Mouse (Mus musculus) liver, embryonic 14.5 days (tissue): ENCODE data around the gene Tcaim. TPM values are rescaled to one million over a fixed set of nuclear protein-coding genes. Genes with fewer than 3 reads are reported as not detected.

Experiments
- ATAC-seq: fragments of 200-750 bp; cut with Nextera tagmentation; 2 replicates; pipeline ENCODE4 v1.8.0; 2017; ENCODE audit warnings: moderate number of reproducible peaks, mild to moderate bottlenecking, moderate library complexity; ENCODE audit not compliant: insufficient read depth
- DNase-seq, 3 experiments: peaks; one replicate each; pipeline ENCODE4 v3.0.0-alpha.2; 2012 to 2013; ENCODE audit warnings: low read depth in 3 of 3, low spot score in 3 of 3
- H3K27ac ChIP-seq: fragments of 300-500 bp; sonication (generic); 2 replicates; pipeline ENCODE4 v1.5.1; 2014; ENCODE audit warnings: moderate library complexity, mild to moderate bottlenecking, control low read depth, inconsistent platforms
- H3K27me3 ChIP-seq: fragments of 300-500 bp; sonication (generic); 2 replicates; pipeline ENCODE4 v1.6.1; 2014; ENCODE audit warnings: mild to moderate bottlenecking, low read length, moderate library complexity; ENCODE audit not compliant: control insufficient read depth, insufficient read depth
- H3K36me3 ChIP-seq: fragments of 300-500 bp; sonication (generic); replicated peaks from 2 replicates; pipeline ENCODE4 v1.6.1; 2014; ENCODE audit warnings: low read depth; ENCODE audit not compliant: control insufficient read depth, insufficient read depth
- H3K4me1 ChIP-seq, 2 experiments: fragments of 200-500 bp in 1 of 2; fragments of 300-500 bp in 1 of 2; sonication (generic) in 1 of 2; replicated peaks; 2 replicates each; pipeline ENCODE4 v1.6.1; 2012 to 2014; ENCODE audit warnings: antibody characterized with exemption in 1 of 2, inconsistent platforms in 1 of 2, low read length in 1 of 2; ENCODE audit not compliant: control insufficient read depth in 2 of 2, insufficient read depth in 2 of 2
- H3K4me2 ChIP-seq: fragments of 300-500 bp; sonication (generic); 2 replicates; pipeline ENCODE4 v1.6.1; 2014; ENCODE audit warnings: low read depth, mild to moderate bottlenecking, control low read depth, moderate library complexity
- H3K4me3 ChIP-seq, 2 experiments: fragments of 200-500 bp in 1 of 2; fragments of 300-500 bp in 1 of 2; sonication (generic) in 1 of 2; 2 replicates each; pipeline ENCODE4 v1.5.1; 2012 to 2014; ENCODE audit warnings: low read depth in 2 of 2, low read length in 2 of 2, mild to moderate bottlenecking in 2 of 2, control low read depth in 1 of 2, inconsistent platforms in 1 of 2, moderate library complexity in 1 of 2; ENCODE audit not compliant: insufficient read depth in 1 of 2
- H3K9ac ChIP-seq: fragments of 300-500 bp; sonication (generic); replicated peaks from 2 replicates; pipeline ENCODE4 v1.6.1; 2014; ENCODE audit warnings: mild to moderate bottlenecking, control low read depth, moderate library complexity
- H3K9me3 ChIP-seq: fragments of 300-500 bp; sonication (generic); 2 replicates; pipeline ENCODE4 v1.6.1; 2016; ENCODE audit warnings: low read length, mixed read lengths; ENCODE audit not compliant: control insufficient read depth
- CTCF ChIP-seq: IDR thresholded peaks from 2 replicates; pipeline ENCODE4 v1.5.1; 2016; ENCODE audit warnings: antibody characterized with exemption, low read depth, control low read depth
- EP300 ChIP-seq: IDR thresholded peaks from 2 replicates; pipeline ENCODE4 v1.6.1; 2016; ENCODE audit warnings: antibody characterized with exemption, low read depth
- WGBS: fragments of 180-500 bp; shearing (Covaris S2); extraction: QIAGEN DNeasy Blood & Tissue Kit; methylation state at CpG from one replicate; pipeline ENCODE4 v1.1.7; 2014; ENCODE audit not compliant: insufficient replicate concordance; 5-methylcytosine and 5-hydroxymethylcytosine counted together
- polyA plus RNA-seq, 2 experiments: library from polyadenylated mRNA; depleted of rRNA in 1 of 2; stranded (reverse) in 1 of 2; unstranded in 1 of 2; fragments of >200 nt; fragmentation: Nextera tagmentation in 1 of 2; extraction: Ambion mirVana in 1 of 2; gene quantifications; 2 replicates each; pipeline versions ENCODE4 v1.2.1 to v1.2.3; 2012 to 2014

Gene Tcaim
- polyA plus RNA-seq, 2 experiments, result 1.4 to 2.1 TPM

- Histone ChIP-seq H3K9me3 (no peaks in the 10 kb centered on the region), H3K4me3 (no peak overlapping the region), H3K27me3 (no peaks in the 10 kb centered on the region), H3K36me3 (no peaks in the 10 kb centered on the region), H3K4me1 (no peaks in the 10 kb centered on the region), H3K27ac (no peak overlapping the region), H3K4me2 (no peak overlapping the region), H3K9ac (no peak overlapping the region)
- 64% methylated on average over 6 of the region's 6 CpGs for WGBS
- ATAC-seq (no peak), DNase-seq (no peak)
- no peak for TF ChIP-seq EP300
- no peak for TF ChIP-seq CTCF
Measured at GRCm38 (mm10) chr9:122836790-122837189, 31.5 kb downstream of the Tcaim start.

- WGBS, result 65% methylated on average over 4 of the region's 4 CpGs
- ATAC-seq, result no peak
Measured at GRCm38 (mm10) chr9:122837216-122837615, 31.9 kb downstream of the Tcaim start.

GRCm38 (mm10) chr9:122837680-122838079 is 32.3 kb downstream of the Tcaim start:
- Histone ChIP-seq H3K9me3 (no peaks in the 10 kb centered on the region), H3K9ac (no peak overlapping the region), H3K4me3 (no peak overlapping the region), H3K27ac (no peak overlapping the region), H3K36me3 (no peaks in the 10 kb centered on the region), H3K4me2 (no peak overlapping the region), H3K4me1 (no peaks in the 10 kb centered on the region), H3K27me3 (no peaks in the 10 kb centered on the region)
- WGBS, result 30% methylated on average over 16 of the region's 16 CpGs
- ATAC-seq (no peak), DNase-seq (no peak)
- TF ChIP-seq CTCF, result peak; percentile 50
- TF ChIP-seq EP300, result no peak

More at GRCm38 (mm10) chr9:122837216-122837615, 31.9 kb downstream of the Tcaim start:
- no peak for DNase-seq
- Histone ChIP-seq H3K9ac (no peak overlapping the region), H3K4me3 (no peak overlapping the region), H3K4me2 (no peak overlapping the region), H3K4me1 (no peaks in the 10 kb centered on the region), H3K27me3 (no peaks in the 10 kb centered on the region), H3K27ac (no peak overlapping the region), H3K9me3 (no peaks in the 10 kb centered on the region), H3K36me3 (no peaks in the 10 kb centered on the region)
- no peak for TF ChIP-seq CTCF
- TF ChIP-seq EP300, result no peak

DNA sequence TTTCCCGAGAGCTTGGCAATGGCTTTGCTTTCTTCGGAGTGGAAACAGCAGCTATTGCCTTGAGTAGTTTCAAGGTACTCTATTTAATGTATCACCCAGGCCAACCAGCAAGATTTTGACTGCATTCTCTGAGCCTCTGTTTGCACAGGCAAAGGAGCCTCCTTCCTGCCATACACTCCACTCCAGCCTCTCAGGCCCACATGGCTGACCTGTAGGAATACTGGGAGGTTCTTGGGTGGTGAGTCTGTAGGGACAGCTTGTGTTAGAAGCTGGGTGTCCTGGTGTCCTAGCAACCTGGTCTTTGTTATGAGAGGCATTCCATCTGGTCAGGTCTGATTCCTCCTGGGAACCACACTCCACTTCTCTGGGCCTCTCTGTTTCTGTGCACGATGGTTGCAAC is 38.4 kb downstream of the Tcaim start, which contains the start of gene Gm35549:
Gene Gm35549, minus strand, starts transcription at position 276 of the 400 bp plus-strand sequence.
- H3K9me3 ChIP-seq, result no peaks in the 10 kb centered on the region; the same call in 1 of the 2 replicates
- WGBS, result 72% methylated on average over 3 of the region's 3 CpGs
- no peak within 1 kb of the TSS for H3K4me2 ChIP-seq
- DNase-seq (no peak), ATAC-seq (no peak)
- no peak within 1 kb of the TSS for H3K4me3 ChIP-seq
- no peaks in the 10 kb centered on the region for H3K36me3 ChIP-seq
- no peak within 1 kb of the TSS for H3K27ac ChIP-seq
- no peak for TF ChIP-seq EP300
- no peak for TF ChIP-seq CTCF
- no peaks in the 10 kb centered on the region for H3K4me1 ChIP-seq
- no peaks in the 10 kb centered on the region for H3K27me3 ChIP-seq
- no peak within 1 kb of the TSS for H3K9ac ChIP-seq

GRCm38 (mm10) chr9:122845621-122846020 is 40.3 kb downstream of the Tcaim start:
- H3K4me2 ChIP-seq, result no peak overlapping the region
- TF ChIP-seq EP300, result no peak
- TF ChIP-seq CTCF, result no peak
- ATAC-seq, result no peak
- 74% methylated on average over 3 of the region's 3 CpGs for WGBS
- no peak overlapping the region for H3K27ac ChIP-seq
- H3K27me3 ChIP-seq, result no peaks in the 10 kb centered on the region
- H3K4me3 ChIP-seq, result no peak overlapping the region
- H3K4me1 ChIP-seq, result no peaks in the 10 kb centered on the region
- no peak for DNase-seq
- no peak overlapping the region for H3K9ac ChIP-seq
- H3K36me3 ChIP-seq, result no peaks in the 10 kb centered on the region
- H3K9me3 ChIP-seq, result no peaks in the 10 kb centered on the region; the same call in none of the 2 replicates
